Comparison of ENCODE assay signal across 28 mouse cellular contexts in the genomic region with DNA sequence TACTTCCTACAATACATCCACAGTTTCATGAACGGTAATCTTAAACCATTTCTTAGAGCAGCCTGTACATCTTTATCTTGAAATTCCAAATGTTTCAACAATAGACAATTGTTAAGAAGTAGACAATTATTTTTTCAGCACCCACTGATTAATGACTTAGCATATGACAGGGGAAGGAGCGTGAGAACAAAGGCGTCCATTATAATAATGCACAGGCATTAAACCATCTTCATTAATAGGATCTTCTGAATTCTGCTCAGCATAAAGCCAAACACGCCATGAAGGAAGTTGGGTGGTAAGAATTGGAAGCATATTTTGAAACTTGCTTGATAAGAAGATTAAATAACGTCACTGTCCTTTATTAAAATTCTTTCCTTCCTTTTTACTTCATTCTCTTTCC. TPM values are rescaled to one million over a fixed set of nuclear protein-coding genes. Genes with fewer than 3 reads are reported as not detected.
DNase-seq lines count a peak whose midpoint lies in the region; ATAC-seq and TF ChIP-seq lines count a peak whose summit lies in the region.
"Had no signal": no experiment of that assay in that cellular context is flagged by ENCODE, and none has a peak within 500 bp of the region (broad histone marks: within the 10 kb centered on the region; RNA-seq: fewer than 3 reads in every experiment).

No protein-coding gene starts in this region.

- H3K9ac ChIP-seq in forebrain, embryonic 13.5 days, result no peak overlapping the region
- H3K9ac ChIP-seq: embryonic facial prominence, embryonic 12.5 days; embryonic facial prominence, embryonic 15.5 days; hindbrain, embryonic 12.5 days; hindbrain, embryonic 15.5 days; intestine, embryonic 15.5 days; kidney, embryonic 15.5 days had no signal

- no peaks in the 10 kb centered on the region for H3K4me1 ChIP-seq in forebrain, embryonic 13.5 days
- H3K4me1 ChIP-seq in forebrain, embryonic 10.5 days, result no peaks in the 10 kb centered on the region
- no peaks in the 10 kb centered on the region for H3K4me1 ChIP-seq in kidney, adult 2 months (ENCODE audit: control insufficient read depth, insufficient read depth, low read length)
- H3K4me1 ChIP-seq in heart, embryonic 10.5 days, result no peaks in the 10 kb centered on the region
- H3K4me1 ChIP-seq: embryonic facial prominence, embryonic 12.5 days; embryonic facial prominence, embryonic 15.5 days; hindbrain, embryonic 12.5 days; hindbrain, embryonic 15.5 days; intestine, embryonic 15.5 days; kidney, embryonic 15.5 days had no signal

- no peak overlapping the region for H3K4me2 ChIP-seq in forebrain, embryonic 13.5 days
- H3K4me2 ChIP-seq: embryonic facial prominence, embryonic 12.5 days; embryonic facial prominence, embryonic 15.5 days; heart, embryonic 11.5 days; hindbrain, embryonic 12.5 days; hindbrain, embryonic 15.5 days; intestine, embryonic 15.5 days; kidney, embryonic 15.5 days had no signal

- H3K27me3 ChIP-seq in forebrain, embryonic 13.5 days, result no peaks in the 10 kb centered on the region
- no peaks in the 10 kb centered on the region for H3K27me3 ChIP-seq in forebrain, embryonic 10.5 days (ENCODE audit: poor library complexity, severe bottlenecking)
- H3K27me3 ChIP-seq in kidney, adult 2 months (replicated peaks; ENCODE audit: control insufficient read depth, insufficient read depth, low read length), result no peaks in the 10 kb centered on the region
- H3K27me3 ChIP-seq in heart, embryonic 10.5 days (ENCODE audit: insufficient read depth, poor library complexity, severe bottlenecking), result no peaks in the 10 kb centered on the region
- H3K27me3 ChIP-seq: CH12.LX; embryonic facial prominence, embryonic 12.5 days; embryonic facial prominence, embryonic 15.5 days; hindbrain, embryonic 12.5 days; hindbrain, embryonic 15.5 days; intestine, embryonic 15.5 days; kidney, embryonic 15.5 days had no signal

- H3K9me3 ChIP-seq in forebrain, embryonic 13.5 days (replicated peaks), result no peaks in the 10 kb centered on the region
- no peaks in the 10 kb centered on the region for H3K9me3 ChIP-seq in forebrain, embryonic 10.5 days
- no peaks in the 10 kb centered on the region for H3K9me3 ChIP-seq in heart, embryonic 10.5 days
- H3K9me3 ChIP-seq: embryonic facial prominence, embryonic 12.5 days; embryonic facial prominence, embryonic 15.5 days; G1E; hindbrain, embryonic 12.5 days; hindbrain, embryonic 15.5 days; intestine, embryonic 15.5 days; kidney, embryonic 15.5 days had no signal

- DNase-seq in forebrain, embryonic 10.5 days (ENCODE audit: extremely low spot score, low spot score), result no peak
- peak; percentile 39 for DNase-seq in Muller cell, postnatal 12 days (ENCODE audit: inconsistent ontology term)
- DNase-seq in brain, embryonic 18.5 days (ENCODE audit: low read depth, low spot score), result peak; percentile 24
- DNase-seq in retina, embryonic 14.5 days (ENCODE audit: low spot score), result peak; percentile 47
- no peak for DNase-seq in kidney, adult 2 months
- no peak for DNase-seq in heart, embryonic 10.5 days (ENCODE audit: low spot score)
- DNase-seq: adrenal gland, adult 2 months; adrenal gland, postnatal 14 days; B cell, adult 2 months; cerebellum, adult 11 months; cerebellum, adult 2 months; cerebellum, postnatal 10 days; cerebellum, postnatal 36 days; gastrocnemius, postnatal 10 days; gastrocnemius, postnatal 36 days; heart, adult 2 months; kidney, adult 8-10 months had no signal

- no peak overlapping the region; the same call in 1 of the 2 replicates for H3K27ac ChIP-seq in forebrain, embryonic 13.5 days
- H3K27ac ChIP-seq in forebrain, embryonic 10.5 days, result no peak overlapping the region
- H3K27ac ChIP-seq in kidney, adult 2 months (ENCODE audit: insufficient read depth, low read depth, low read length), result no peak overlapping the region
- no peak overlapping the region for H3K27ac ChIP-seq in heart, embryonic 10.5 days
- H3K27ac ChIP-seq: embryonic facial prominence, embryonic 12.5 days; embryonic facial prominence, embryonic 15.5 days; heart, adult 2 months; hindbrain, embryonic 12.5 days; hindbrain, embryonic 15.5 days; intestine, embryonic 15.5 days; kidney, embryonic 15.5 days had no signal

- ATAC-seq in forebrain, embryonic 13.5 days, result peak; percentile 30; the same call in 1 of the 2 replicates
- ATAC-seq: intestine, embryonic 15.5 days had no signal

- no peak for TF ChIP-seq POLR2A in kidney, adult 2 months (IDR thresholded peaks at IDR 0.05; ENCODE audit: low read depth, low read length)

- no peaks in the 10 kb centered on the region for H3K36me3 ChIP-seq in forebrain, embryonic 13.5 days (ENCODE audit: poor library complexity, severe bottlenecking)
- no peaks in the 10 kb centered on the region for H3K36me3 ChIP-seq in forebrain, embryonic 10.5 days (replicated peaks)
- H3K36me3 ChIP-seq in kidney, adult 2 months (ENCODE audit: control insufficient read depth, insufficient read depth, low read length), result no peaks in the 10 kb centered on the region
- H3K36me3 ChIP-seq in heart, embryonic 10.5 days, result no peaks in the 10 kb centered on the region
- H3K36me3 ChIP-seq: embryonic facial prominence, embryonic 12.5 days; embryonic facial prominence, embryonic 15.5 days; G1E; hindbrain, embryonic 12.5 days; hindbrain, embryonic 15.5 days; intestine, embryonic 15.5 days; kidney, embryonic 15.5 days had no signal

- WGBS in forebrain, embryonic 13.5 days, result 66% methylated on average over 5 of the region's 5 CpGs
- 89% methylated on average over 5 of the region's 5 CpGs for WGBS in forebrain, embryonic 10.5 days
- WGBS in kidney, adult 2 months, result 80% methylated on average over 5 of the region's 5 CpGs
- WGBS in heart, embryonic 10.5 days, result 83% methylated on average over 5 of the region's 5 CpGs

- TF ChIP-seq CTCF in kidney, adult 2 months (conservative IDR thresholded peaks at IDR 0.05; ENCODE audit: insufficient read depth, insufficient read length, low read depth, low read length), result no peak

- H3K4me3 ChIP-seq in forebrain, embryonic 13.5 days, result no peak overlapping the region
- H3K4me3 ChIP-seq in forebrain, embryonic 10.5 days, result no peak overlapping the region
- no peak overlapping the region for H3K4me3 ChIP-seq in kidney, adult 2 months (ENCODE audit: insufficient read depth, low read depth, low read length)
- H3K4me3 ChIP-seq in heart, embryonic 10.5 days, result no peak overlapping the region
- H3K4me3 ChIP-seq: embryonic facial prominence, embryonic 12.5 days; embryonic facial prominence, embryonic 15.5 days; heart, adult 2 months; hindbrain, embryonic 12.5 days; hindbrain, embryonic 15.5 days; intestine, embryonic 15.5 days; kidney, embryonic 15.5 days had no signal

RNA-seq across cellular contexts. Expression of a gene that starts 50.5 kb away (rescaled TPM):
- 8.9 and 15.4 TPM in 2 replicates for polyA plus RNA-seq in forebrain, embryonic 13.5 days (2015; fragmentation: Nextera tagmentation; extraction: Ambion mirVana)
- polyA plus RNA-seq in forebrain, embryonic 10.5 days (2016; fragmentation: Nextera tagmentation; extraction: Ambion mirVana), result 2.3 and 2.4 TPM in 2 replicates
- not detected in 2 replicates for polyA plus RNA-seq in kidney, adult 2 months (2012; rRNA removed)
- polyA plus RNA-seq in heart, embryonic 10.5 days (2016; fragmentation: Nextera tagmentation; extraction: Ambion mirVana), result 0.34 and 0.51 TPM in 2 replicates
- polyA plus RNA-seq: adrenal gland, adult 2 months; G1E; heart, adult 2 months; heart, postnatal 0 days had no signal

Comparison
In these comparisons a context has a peak if more than half of its experiments do, and no peak if none do; other contexts are left out.
1. DNase-seq: peak in Muller cell, postnatal 12 days (single experiment), brain, embryonic 18.5 days (single experiment) and retina, embryonic 14.5 days (single experiment); none in forebrain, embryonic 10.5 days (single experiment), kidney, adult 2 months (single experiment) and heart, embryonic 10.5 days (single experiment).